Mouse (Mus musculus): Measurements from ENCODE around the gene Rimklb.
"Not testable (repeated sequence)": the region's sequence is repeated elsewhere in the genome, so short reads cannot be mapped to it uniquely, and the experiment has no call there.

Gene Rimklb

GRCm38 (mm10) chr6:122531466-122532174, 33.1 kb upstream of the Rimklb start:
- Histone ChIP-seq H3K36me3 (ENCODE audit: insufficient read depth, low read length) (no peaks in the 10 kb centered on the region), H3K4me1 (replicated peaks; ENCODE audit: low read depth, low read length) (peaks cover 27% of the 10 kb centered on the region), H3K4me3 (replicated peaks; ENCODE audit: low read length) (no peak overlapping the region), H3K27me3 (ENCODE audit: insufficient read depth, low read length) (peaks cover 9% of the 10 kb centered on the region), H3K9me3 (ENCODE audit: low read length) (no peaks in the 10 kb centered on the region)
- TF ChIP-seq CTCF (conservative IDR thresholded peaks at IDR 0.05; ENCODE audit: low read length): no peak
- no peak for TF ChIP-seq POU5F1 (IDR thresholded peaks at IDR 0.05; ENCODE audit: borderline replicate concordance, low read length)
- TF ChIP-seq NANOG (IDR thresholded peaks at IDR 0.05; ENCODE audit: borderline replicate concordance, low read length): no peak

- Histone ChIP-seq H3K36me3 (ENCODE audit: insufficient read depth, low read length) (no peaks in the 10 kb centered on the region), H3K4me3 (replicated peaks; ENCODE audit: low read length) (no peak overlapping the region), H3K27me3 (ENCODE audit: insufficient read depth, low read length) (peaks cover 9% of the 10 kb centered on the region), H3K4me1 (replicated peaks; ENCODE audit: low read depth, low read length) (peaks cover 21% of the 10 kb centered on the region), H3K9me3 (ENCODE audit: low read length) (no peaks in the 10 kb centered on the region)
- TF ChIP-seq NANOG (IDR thresholded peaks at IDR 0.05; ENCODE audit: borderline replicate concordance, low read length) (no peak), CTCF (conservative IDR thresholded peaks at IDR 0.05; ENCODE audit: low read length) (0 out of 2 replicates have a peak, but pooled peaks have one; percentile 5), POU5F1 (IDR thresholded peaks at IDR 0.05; ENCODE audit: borderline replicate concordance, low read length) (no peak)
Measured at GRCm38 (mm10) chr6:122528136-122528535, 29.6 kb upstream of the Rimklb start.

DNA sequence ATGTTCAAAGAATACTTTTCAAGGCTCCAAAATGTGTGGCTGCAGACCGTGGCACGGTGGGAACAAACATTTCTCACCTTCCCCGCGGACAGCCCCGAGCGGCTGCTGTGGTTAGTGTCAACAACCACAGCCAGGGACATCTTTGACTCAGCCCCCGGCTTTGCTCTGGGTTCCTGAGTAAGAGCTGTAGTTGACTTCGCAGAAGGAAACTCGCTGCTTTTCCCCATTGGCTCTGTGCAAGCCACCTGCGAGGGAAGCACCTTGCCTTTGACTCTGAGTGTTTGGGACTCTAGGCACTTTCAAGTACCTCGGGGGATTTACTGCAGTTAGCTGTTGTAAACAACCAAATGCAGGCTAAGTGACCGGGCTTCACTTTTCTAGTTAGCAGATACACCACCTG, 29.0 kb upstream of the Rimklb start:
- peaks cover 9% of the 10 kb centered on the region for H3K27me3 ChIP-seq (ENCODE audit: insufficient read depth, low read length)
- TF ChIP-seq NANOG (IDR thresholded peaks at IDR 0.05; ENCODE audit: borderline replicate concordance, low read length) (no peak), CTCF (conservative IDR thresholded peaks at IDR 0.05; ENCODE audit: low read length) (no peak), POU5F1 (IDR thresholded peaks at IDR 0.05; ENCODE audit: borderline replicate concordance, low read length) (no peak)

DNA sequence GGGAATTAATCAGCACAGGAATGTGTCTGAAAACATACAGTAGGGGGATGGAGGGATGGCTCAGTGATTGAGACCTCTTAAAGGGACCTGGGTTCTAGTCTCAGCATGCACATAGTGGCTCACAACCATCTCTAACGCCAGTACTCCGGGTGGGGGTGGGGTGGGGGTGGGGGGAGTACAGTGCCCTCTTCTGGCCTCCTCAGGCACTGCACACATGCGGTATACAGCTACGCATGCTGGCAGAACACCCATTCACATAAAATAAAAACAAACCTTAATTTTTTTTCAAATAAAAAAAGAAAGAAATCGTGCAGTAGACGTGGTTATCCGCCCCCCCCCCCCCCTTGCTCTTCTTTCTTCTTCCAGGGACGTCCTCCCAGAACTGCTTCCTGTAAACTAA, 24.7 kb upstream of the Rimklb start:
- Histone ChIP-seq H3K4me3 (replicated peaks; ENCODE audit: low read length) (no peak overlapping the region), H3K36me3 (ENCODE audit: insufficient read depth, low read length) (no peaks in the 10 kb centered on the region), H3K4me1 (replicated peaks; ENCODE audit: low read depth, low read length) (peaks cover 29% of the 10 kb centered on the region), H3K9me3 (ENCODE audit: low read length) (no peaks in the 10 kb centered on the region), H3K27me3 (ENCODE audit: insufficient read depth, low read length) (peaks cover 6% of the 10 kb centered on the region)
- peak; percentile 55 for TF ChIP-seq CTCF (conservative IDR thresholded peaks at IDR 0.05; ENCODE audit: low read length)
- no peak for TF ChIP-seq POU5F1 (IDR thresholded peaks at IDR 0.05; ENCODE audit: borderline replicate concordance, low read length)

More for the DNA sequence above, 29.0 kb upstream of the Rimklb start:
- no peaks in the 10 kb centered on the region for H3K9me3 ChIP-seq (ENCODE audit: low read length)
- no peaks in the 10 kb centered on the region for H3K36me3 ChIP-seq (ENCODE audit: insufficient read depth, low read length)
- H3K4me1 ChIP-seq (replicated peaks; ENCODE audit: low read depth, low read length): peaks cover 21% of the 10 kb centered on the region
- no peak overlapping the region for H3K4me3 ChIP-seq (replicated peaks; ENCODE audit: low read length)

GRCm38 (mm10) chr6:122522595-122522994, 24.0 kb upstream of the Rimklb start:
- Histone ChIP-seq H3K9me3 (ENCODE audit: low read length) (no peaks in the 10 kb centered on the region), H3K4me1 (replicated peaks; ENCODE audit: low read depth, low read length) (peaks cover 22% of the 10 kb centered on the region), H3K36me3 (ENCODE audit: insufficient read depth, low read length) (no peaks in the 10 kb centered on the region), H3K4me3 (replicated peaks; ENCODE audit: low read length) (peak overlapping the region; percentile 32; the same call in 1 of the 2 replicates), H3K27me3 (ENCODE audit: insufficient read depth, low read length) (peaks cover 2% of the 10 kb centered on the region)
- no peak for TF ChIP-seq NANOG (IDR thresholded peaks at IDR 0.05; ENCODE audit: borderline replicate concordance, low read length)
- TF ChIP-seq CTCF (conservative IDR thresholded peaks at IDR 0.05; ENCODE audit: low read length): no peak
- no peak for TF ChIP-seq POU5F1 (IDR thresholded peaks at IDR 0.05; ENCODE audit: borderline replicate concordance, low read length)

DNA sequence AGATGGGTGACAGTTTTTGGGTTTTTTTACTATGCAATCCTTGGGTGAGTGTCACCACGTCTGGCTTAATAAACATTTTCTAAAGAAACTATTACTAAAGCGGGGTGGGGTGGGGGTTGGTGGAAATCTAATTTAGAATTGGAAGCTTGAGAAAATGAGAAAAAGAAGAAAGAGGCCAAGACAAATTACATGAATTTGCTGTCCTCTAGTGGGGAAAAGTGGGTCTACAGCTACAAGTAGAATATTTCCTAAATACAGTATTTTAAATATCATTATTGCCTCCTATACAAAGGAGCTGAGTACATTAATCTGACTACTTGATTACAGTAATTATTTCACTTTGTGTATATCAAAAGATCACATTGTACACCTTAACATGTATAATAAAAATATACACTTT, 20.8 kb upstream of the Rimklb start:
- Histone ChIP-seq H3K36me3 (ENCODE audit: insufficient read depth, low read length) (no peaks in the 10 kb centered on the region), H3K4me3 (replicated peaks; ENCODE audit: low read length) (no peak overlapping the region), H3K9me3 (ENCODE audit: low read length) (no peaks in the 10 kb centered on the region), H3K4me1 (replicated peaks; ENCODE audit: low read depth, low read length) (peaks cover 27% of the 10 kb centered on the region), H3K27me3 (ENCODE audit: insufficient read depth, low read length) (no peaks in the 10 kb centered on the region)
- TF ChIP-seq CTCF (conservative IDR thresholded peaks at IDR 0.05; ENCODE audit: low read length) (peak; percentile 92), NANOG (IDR thresholded peaks at IDR 0.05; ENCODE audit: borderline replicate concordance, low read length) (no peak), POU5F1 (IDR thresholded peaks at IDR 0.05; ENCODE audit: borderline replicate concordance, low read length) (no peak)

DNA sequence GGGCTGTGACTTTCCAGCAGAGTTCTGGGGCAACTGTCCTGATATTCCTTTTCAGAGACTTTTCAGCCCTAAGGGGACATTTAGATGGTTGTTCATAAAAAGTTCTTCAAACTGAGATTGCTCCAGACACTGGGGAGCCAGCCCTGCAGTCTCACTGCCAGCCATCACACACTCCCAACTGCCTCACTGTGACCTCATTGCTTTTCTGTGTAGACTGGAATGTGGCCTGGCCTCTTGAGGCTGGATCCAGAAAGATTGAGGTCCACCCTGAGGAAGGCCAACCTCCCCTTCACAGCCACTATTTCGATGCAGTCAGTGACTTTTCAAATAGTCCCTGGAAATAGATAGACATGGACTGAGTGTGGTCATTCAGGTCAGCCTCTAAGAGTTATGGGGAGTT, 19.1 kb upstream of the Rimklb start:
- Histone ChIP-seq H3K4me3 (replicated peaks; ENCODE audit: low read length) (no peak overlapping the region), H3K9me3 (ENCODE audit: low read length) (no peaks in the 10 kb centered on the region), H3K36me3 (ENCODE audit: insufficient read depth, low read length) (no peaks in the 10 kb centered on the region), H3K4me1 (replicated peaks; ENCODE audit: low read depth, low read length) (peaks cover 33% of the 10 kb centered on the region), H3K27me3 (ENCODE audit: insufficient read depth, low read length) (no peaks in the 10 kb centered on the region)
- TF ChIP-seq CTCF (conservative IDR thresholded peaks at IDR 0.05; ENCODE audit: low read length) (no peak), NANOG (IDR thresholded peaks at IDR 0.05; ENCODE audit: borderline replicate concordance, low read length) (no peak), POU5F1 (IDR thresholded peaks at IDR 0.05; ENCODE audit: borderline replicate concordance, low read length) (no peak)

DNA sequence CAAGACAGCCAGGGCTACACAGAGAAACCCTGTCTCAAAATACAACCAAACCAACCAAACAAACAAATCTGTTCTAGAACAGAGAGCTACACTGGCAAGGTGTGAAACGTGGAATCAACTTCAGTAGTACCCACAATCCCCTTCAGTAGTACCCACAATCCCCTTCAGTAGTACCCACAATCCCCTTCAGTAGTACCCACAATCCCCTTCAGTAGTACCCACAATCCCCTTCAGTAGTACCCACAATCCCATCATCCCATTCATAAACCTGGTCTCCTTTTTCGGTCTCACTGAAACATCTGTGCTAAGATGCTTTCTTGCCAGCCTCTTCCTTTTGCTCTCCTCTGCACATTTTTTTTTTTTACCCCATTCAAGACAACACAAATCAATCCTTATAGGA, 17.2 kb upstream of the Rimklb start:
- not testable (repeated sequence) for H3K27me3 ChIP-seq (ENCODE audit: insufficient read depth, low read length); H3K9me3 ChIP-seq (ENCODE audit: low read length); H3K36me3 ChIP-seq (ENCODE audit: insufficient read depth, low read length); H3K4me3 ChIP-seq (replicated peaks; ENCODE audit: low read length)
- H3K4me1 ChIP-seq (replicated peaks; ENCODE audit: low read depth, low read length): peaks cover 23% of the 10 kb centered on the region

DNA sequence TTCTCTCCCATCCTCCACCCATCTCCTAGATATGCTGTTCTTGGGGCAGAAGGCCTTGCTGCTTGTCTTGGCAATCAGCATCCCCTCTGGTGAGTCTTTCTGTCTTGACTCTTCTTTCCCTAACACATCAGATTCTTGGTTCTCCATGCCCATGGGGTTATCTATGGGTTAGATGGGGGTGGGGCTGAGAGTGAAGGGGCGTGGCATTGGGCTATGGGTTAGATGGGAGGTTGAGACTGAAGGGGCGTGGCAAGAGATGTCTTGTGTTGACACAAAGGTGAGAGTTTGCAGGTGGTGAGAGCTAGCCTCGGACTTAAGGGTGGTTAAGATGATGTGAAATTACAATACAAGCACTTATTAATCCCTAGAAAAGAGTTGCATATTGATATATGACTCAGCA, 15.8 kb upstream of the Rimklb start:
- Histone ChIP-seq H3K36me3 (ENCODE audit: insufficient read depth, low read length) (no peaks in the 10 kb centered on the region), H3K9me3 (ENCODE audit: low read length) (no peaks in the 10 kb centered on the region), H3K27me3 (ENCODE audit: insufficient read depth, low read length) (no peaks in the 10 kb centered on the region), H3K4me3 (replicated peaks; ENCODE audit: low read length) (no peak overlapping the region), H3K4me1 (replicated peaks; ENCODE audit: low read depth, low read length) (peaks cover 23% of the 10 kb centered on the region)
- TF ChIP-seq NANOG (IDR thresholded peaks at IDR 0.05; ENCODE audit: borderline replicate concordance, low read length) (no peak), CTCF (conservative IDR thresholded peaks at IDR 0.05; ENCODE audit: low read length) (no peak), POU5F1 (IDR thresholded peaks at IDR 0.05; ENCODE audit: borderline replicate concordance, low read length) (no peak)

Measured in E14TG2a.4 (cell line).